Mouse (Mus musculus) liver, embryonic 14.5 days (tissue): ENCODE measurements around the gene Dnaic1.

Experiments
- CTCF ChIP-seq: IDR thresholded peaks from 2 replicates; pipeline ENCODE4 v1.5.1; 2016; ENCODE audit warnings: antibody characterized with exemption, low read depth, control low read depth
- EP300 ChIP-seq: IDR thresholded peaks from 2 replicates; pipeline ENCODE4 v1.6.1; 2016; ENCODE audit warnings: antibody characterized with exemption, low read depth

GRCm38 (mm10) chr4:41635224-41635623 is 65.6 kb downstream of the Dnaic1 start:
- TF ChIP-seq CTCF (0 out of 2 replicates have a peak, but pooled peaks have one; percentile 13), EP300 (no peak)
